Comparison of ENCODE assay signal across 10 mouse cellular contexts in the genomic region with DNA sequence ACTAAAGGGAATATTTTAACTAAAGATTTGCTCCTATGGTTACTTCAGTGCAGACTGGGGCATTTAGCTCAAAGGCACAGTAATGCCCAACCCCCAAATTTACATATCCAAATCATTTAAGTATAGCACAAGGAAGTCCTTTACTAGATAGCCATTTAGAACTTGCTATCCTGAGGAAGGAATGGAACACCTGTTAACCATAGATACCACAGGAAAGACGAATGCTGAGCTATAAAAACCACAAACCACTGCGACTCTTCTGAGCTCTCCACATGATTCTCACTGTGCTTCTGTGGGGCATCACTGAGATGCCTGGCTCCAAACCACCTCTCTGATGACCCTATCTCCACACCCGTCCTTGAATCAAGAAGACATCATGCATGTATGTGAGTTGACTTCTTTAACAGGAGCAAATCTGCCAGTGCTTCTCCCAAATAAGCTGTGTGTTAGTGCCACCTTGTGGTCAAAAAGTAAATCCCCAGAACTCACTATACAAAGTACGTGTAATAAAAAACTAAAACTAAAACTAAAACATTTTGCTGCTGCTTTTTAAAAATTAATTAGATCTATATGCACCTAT. TPM values are rescaled to one million over a fixed set of nuclear protein-coding genes. Genes with fewer than 3 reads are reported as not detected.
A peak's percentile ranks its signal among the peaks of the same experiment; 100 is the strongest.
DNase-seq lines count a peak whose midpoint lies in the region; ATAC-seq and TF ChIP-seq lines count a peak whose summit lies in the region.
"Had no signal": no experiment of that assay in that cellular context is flagged by ENCODE, and none has a peak within 500 bp of the region (broad histone marks: within the 10 kb centered on the region; RNA-seq: fewer than 3 reads in every experiment).

No protein-coding gene starts in this region.

- intact Hi-C loops in left cerebral cortex, postnatal 36 days (cut with DNase I) = loop anchor here (5.0 to 10.0 kb wide), 3 partner anchors 910 to 1472 kb away; no protein-coding TSS in a partner anchor
- intact Hi-C loops in gastrocnemius, postnatal 36 days (cut with DNase I) = loop anchor here (2.0 kb wide), 1 partner anchor 46 kb away; no protein-coding TSS in a partner anchor

- TF ChIP-seq EP300 in liver, postnatal 0 days (IDR thresholded peaks at IDR 0.05; ENCODE audit: low read depth) = no peak

- DNase-seq in liver, postnatal 0 days = no peak
- peak; percentile 79 for DNase-seq in NIH3T3 (ENCODE audit: low read depth)
- DNase-seq in embryo, embryonic 10 days (ENCODE audit: low spot score) = peak; percentile 73
- peak; percentile 88 for DNase-seq in hindbrain, postnatal 0 days (ENCODE audit: low spot score)
- peak; percentile 10 to 33 for DNase-seq in left cerebral cortex, postnatal 36 days (ENCODE audit: low spot score in 2 of 2)
- peak; percentile 25 for DNase-seq in retina, adult 2 months (ENCODE audit: low read depth, low spot score)
- DNase-seq in gastrocnemius, postnatal 36 days = no peak

- no peaks in the 10 kb centered on the region for H3K9me3 ChIP-seq in liver, postnatal 0 days (ENCODE audit: low read length)
- H3K9me3 ChIP-seq in liver, embryonic 12.5 days (replicated peaks) = no peaks in the 10 kb centered on the region
- H3K9me3 ChIP-seq in hindbrain, postnatal 0 days (ENCODE audit: low read length) = no peaks in the 10 kb centered on the region
- H3K9me3 ChIP-seq: lung, embryonic 15.5 days had no signal

- no peak for ATAC-seq in liver, postnatal 0 days
- no peak for ATAC-seq in liver, embryonic 12.5 days
- peak; percentile 63; the same call in 1 of the 2 replicates for ATAC-seq in hindbrain, postnatal 0 days

- H3K4me1 ChIP-seq in liver, postnatal 0 days (ENCODE audit: insufficient read depth) = no peaks in the 10 kb centered on the region
- H3K4me1 ChIP-seq in liver, embryonic 12.5 days = no peaks in the 10 kb centered on the region
- H3K4me1 ChIP-seq in hindbrain, postnatal 0 days (ENCODE audit: insufficient read depth, low read length) = no peaks in the 10 kb centered on the region
- H3K4me1 ChIP-seq: lung, embryonic 15.5 days had no signal

- H3K4me2 ChIP-seq in liver, postnatal 0 days (ENCODE audit: low read depth, low read length) = no peak overlapping the region
- no peak overlapping the region for H3K4me2 ChIP-seq in liver, embryonic 12.5 days
- H3K4me2 ChIP-seq in hindbrain, postnatal 0 days (ENCODE audit: low read depth, low read length) = no peak overlapping the region
- H3K4me2 ChIP-seq: lung, embryonic 15.5 days had no signal

- peak; percentile 73 for TF ChIP-seq CTCF in liver, postnatal 0 days (IDR thresholded peaks at IDR 0.05; ENCODE audit: low read depth)
- peak; percentile 81 for TF ChIP-seq CTCF in hindbrain, postnatal 0 days (IDR thresholded peaks at IDR 0.05; ENCODE audit: low read depth)

- 15% methylated on average over 4 of the region's 4 CpGs for WGBS in liver, postnatal 0 days (ENCODE audit: insufficient replicate concordance)
- WGBS in liver, embryonic 12.5 days (ENCODE audit: insufficient replicate concordance) = 16% methylated on average over 4 of the region's 4 CpGs
- WGBS in hindbrain, postnatal 0 days = 32% methylated on average over 4 of the region's 4 CpGs

- no peak overlapping the region for H3K27ac ChIP-seq in liver, postnatal 0 days (ENCODE audit: low read depth)
- no peak overlapping the region for H3K27ac ChIP-seq in liver, embryonic 12.5 days
- no peak overlapping the region for H3K27ac ChIP-seq in hindbrain, postnatal 0 days
- H3K27ac ChIP-seq: lung, embryonic 15.5 days had no signal

- H3K36me3 ChIP-seq in liver, postnatal 0 days (replicated peaks; ENCODE audit: insufficient read depth, low read length) = no peaks in the 10 kb centered on the region
- H3K36me3 ChIP-seq in liver, embryonic 12.5 days = no peaks in the 10 kb centered on the region
- no peaks in the 10 kb centered on the region for H3K36me3 ChIP-seq in hindbrain, postnatal 0 days (ENCODE audit: insufficient read depth, low read length)
- H3K36me3 ChIP-seq: lung, embryonic 15.5 days had no signal

- H3K4me3 ChIP-seq in liver, postnatal 0 days (ENCODE audit: low read depth, low read length) = no peak overlapping the region
- H3K4me3 ChIP-seq in liver, embryonic 12.5 days = no peak overlapping the region
- H3K4me3 ChIP-seq in hindbrain, postnatal 0 days (ENCODE audit: low read length) = no peak overlapping the region
- H3K4me3 ChIP-seq: erythroblast, embryonic 14.5 days; lung, embryonic 15.5 days had no signal

- H3K9ac ChIP-seq in liver, postnatal 0 days (replicated peaks) = no peak overlapping the region
- no peak overlapping the region for H3K9ac ChIP-seq in liver, embryonic 12.5 days
- H3K9ac ChIP-seq in hindbrain, postnatal 0 days (replicated peaks; ENCODE audit: low read length) = no peak overlapping the region
- H3K9ac ChIP-seq: lung, embryonic 15.5 days had no signal

- no peaks in the 10 kb centered on the region for H3K27me3 ChIP-seq in liver, postnatal 0 days (ENCODE audit: insufficient read depth, low read length)
- H3K27me3 ChIP-seq in liver, embryonic 12.5 days (replicated peaks) = 0 out of 2 replicates have a peak, but pooled peaks cover 4% of the 10 kb centered on the region
- H3K27me3 ChIP-seq in hindbrain, postnatal 0 days (ENCODE audit: insufficient read depth, low read length) = no peaks in the 10 kb centered on the region
- H3K27me3 ChIP-seq: lung, embryonic 15.5 days had no signal

RNA-seq across cellular contexts. Expression of a gene that starts 10.8 kb away (rescaled TPM):
- polyA plus RNA-seq in liver, postnatal 0 days (2015; fragmentation: Nextera tagmentation; extraction: Ambion mirVana) = 5.1 and 5.7 TPM in 2 replicates
- 12.2 and 12.7 TPM in 2 replicates for polyA plus RNA-seq in liver, embryonic 12.5 days (2016; fragmentation: Nextera tagmentation; extraction: Ambion mirVana)
- 7.2 and 9.5 TPM in 2 replicates for total RNA-seq in hindbrain, postnatal 0 days (2014; rRNA removed)
- polyA plus RNA-seq in hindbrain, postnatal 0 days (2015; fragmentation: Nextera tagmentation; extraction: Ambion mirVana) = 12.2 and 14.2 TPM in 2 replicates
- 10 to 100 TPM in 1 of 2 experiments, 1 to 10 TPM in 1; 8.5 to 11.9 TPM for total RNA-seq in left cerebral cortex, postnatal 36 days (2021)
- total RNA-seq in gastrocnemius, postnatal 36 days (2021) = 1 to 10 TPM; 4.3 to 5.5 TPM

RNA-seq across cellular contexts. Expression of a gene that starts 14.5 kb away (rescaled TPM):
- not detected in 2 replicates for polyA plus RNA-seq in liver, postnatal 0 days (2015; fragmentation: Nextera tagmentation; extraction: Ambion mirVana)
- polyA plus RNA-seq in liver, embryonic 12.5 days (2016; fragmentation: Nextera tagmentation; extraction: Ambion mirVana) = not detected in 2 replicates
- 0.16 and 0.43 TPM in 2 replicates for total RNA-seq in hindbrain, postnatal 0 days (2014; rRNA removed)
- polyA plus RNA-seq in hindbrain, postnatal 0 days (2015; fragmentation: Nextera tagmentation; extraction: Ambion mirVana) = 0.05 and 0.08 TPM in 2 replicates
- under 1 TPM; 0.11 to 0.12 TPM for total RNA-seq in left cerebral cortex, postnatal 36 days (2021)
- not detected for total RNA-seq in gastrocnemius, postnatal 36 days (2021)
- polyA plus RNA-seq: erythroblast, embryonic 14.5 days; lung, embryonic 15.5 days had no signal

Comparison
In these comparisons a context has a peak if more than half of its experiments do, and no peak if none do; other contexts are left out.
1. DNase-seq: peak in NIH3T3 (single experiment), embryo, embryonic 10 days (single experiment), hindbrain, postnatal 0 days (single experiment), left cerebral cortex, postnatal 36 days (2 of 2) and retina, adult 2 months (single experiment); none in liver, postnatal 0 days (single experiment) and gastrocnemius, postnatal 36 days (0 of 2).